Mouse (Mus musculus): ENCODE data around the gene Gprc5b. TPM values are rescaled to one million over a fixed set of nuclear protein-coding genes. Genes with fewer than 3 reads are reported as not detected.

Gene Gprc5b
- 7.4 and 7.7 TPM in 2 replicates for polyA plus RNA-seq (2015; fragmentation: Nextera tagmentation; extraction: Ambion mirVana)

GRCm38 (mm10) chr7:118995007-118995406, at the start of gene Gprc5b:
Gene Gprc5b (minus strand): TSS chr7:118995211.
- peak; percentile 84 for ATAC-seq (ENCODE audit: insufficient number of reproducible peaks, low FRiP score, low TSS enrichment, low read depth)
- Histone ChIP-seq H3K4me2 (peak within 1 kb of the TSS; percentile 90), H3K4me1 (peaks cover 45% of the 10 kb centered on the region), H3K9me3 (no peaks in the 10 kb centered on the region), H3K27ac (no peak within 1 kb of the TSS), H3K36me3 (no peaks in the 10 kb centered on the region), H3K9ac (peak within 1 kb of the TSS; percentile 66), H3K4me3 (peak within 1 kb of the TSS; percentile 64), H3K27me3 (peaks cover 10% of the 10 kb centered on the region; the same call in 1 of the 2 replicates)
- WGBS = under 1% methylated on average over 43 of the region's 44 CpGs

DNA sequence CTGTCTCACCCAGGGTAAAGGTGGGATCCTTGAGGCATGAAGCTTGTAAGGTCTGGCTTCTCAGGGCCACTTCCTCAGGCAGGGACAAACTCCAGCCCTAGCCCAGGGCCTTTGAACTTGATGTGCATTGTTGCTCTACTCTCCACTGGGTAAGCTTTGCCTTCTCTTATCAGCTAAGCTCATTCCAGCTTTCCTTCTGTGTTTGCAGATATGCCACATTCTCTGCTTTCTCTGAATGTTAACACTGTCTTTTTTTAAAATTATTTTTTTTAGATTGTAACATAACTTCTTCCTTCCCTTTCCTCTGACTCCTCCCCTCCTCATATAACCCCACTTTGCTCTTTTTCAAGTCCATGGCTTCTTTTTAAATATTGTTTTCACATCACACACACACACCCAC, 46.5 kb upstream of the Gprc5b start:
- no peak for ATAC-seq (ENCODE audit: insufficient number of reproducible peaks, low FRiP score, low TSS enrichment, low read depth)
- H3K9me3 ChIP-seq = no peaks in the 10 kb centered on the region; the same call in 1 of the 2 replicates
- H3K27me3 ChIP-seq = no peaks in the 10 kb centered on the region
- no peak overlapping the region for H3K9ac ChIP-seq
- H3K36me3 ChIP-seq = no peaks in the 10 kb centered on the region
- H3K4me1 ChIP-seq = no peaks in the 10 kb centered on the region
- H3K4me2 ChIP-seq = no peak overlapping the region
- H3K4me3 ChIP-seq = no peak overlapping the region
- no peak overlapping the region for H3K27ac ChIP-seq

DNA sequence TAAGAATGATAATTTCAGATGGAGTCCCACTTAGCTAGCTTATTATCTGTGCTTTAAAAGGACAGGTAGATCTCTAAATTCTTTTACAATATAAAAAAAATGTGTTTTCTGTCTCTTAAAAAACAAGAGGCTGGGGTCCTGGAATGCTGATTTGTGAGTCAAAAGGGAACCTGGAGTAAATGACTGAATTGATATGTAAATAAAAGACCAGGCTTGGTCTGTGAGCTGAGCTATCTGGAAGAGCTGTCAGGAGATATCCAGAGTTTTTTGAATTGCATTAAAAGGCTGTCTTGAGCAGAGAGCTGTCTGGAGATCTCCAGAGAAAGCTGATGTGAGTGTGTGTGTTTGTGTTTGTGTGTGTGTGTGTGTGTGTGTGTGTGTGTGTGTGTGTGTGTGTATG, 42.6 kb upstream of the Gprc5b start:
- no peak overlapping the region for H3K27ac ChIP-seq
- no peaks in the 10 kb centered on the region for H3K36me3 ChIP-seq
- no peak overlapping the region for H3K9ac ChIP-seq

GRCm38 (mm10) chr7:119034243-119034961, 39.4 kb upstream of the Gprc5b start:
- no peak for ATAC-seq (ENCODE audit: insufficient number of reproducible peaks, low FRiP score, low TSS enrichment, low read depth)
- 58% methylated on average over 15 of the region's 15 CpGs for WGBS
- no peak overlapping the region for H3K27ac ChIP-seq

More for the DNA sequence above, 42.6 kb upstream of the Gprc5b start:
- Histone ChIP-seq H3K27me3 (no peaks in the 10 kb centered on the region), H3K4me2 (no peak overlapping the region), H3K4me3 (no peak overlapping the region), H3K9me3 (no peaks in the 10 kb centered on the region), H3K4me1 (no peaks in the 10 kb centered on the region)
- no peak for ATAC-seq (ENCODE audit: insufficient number of reproducible peaks, low FRiP score, low TSS enrichment, low read depth)

DNA sequence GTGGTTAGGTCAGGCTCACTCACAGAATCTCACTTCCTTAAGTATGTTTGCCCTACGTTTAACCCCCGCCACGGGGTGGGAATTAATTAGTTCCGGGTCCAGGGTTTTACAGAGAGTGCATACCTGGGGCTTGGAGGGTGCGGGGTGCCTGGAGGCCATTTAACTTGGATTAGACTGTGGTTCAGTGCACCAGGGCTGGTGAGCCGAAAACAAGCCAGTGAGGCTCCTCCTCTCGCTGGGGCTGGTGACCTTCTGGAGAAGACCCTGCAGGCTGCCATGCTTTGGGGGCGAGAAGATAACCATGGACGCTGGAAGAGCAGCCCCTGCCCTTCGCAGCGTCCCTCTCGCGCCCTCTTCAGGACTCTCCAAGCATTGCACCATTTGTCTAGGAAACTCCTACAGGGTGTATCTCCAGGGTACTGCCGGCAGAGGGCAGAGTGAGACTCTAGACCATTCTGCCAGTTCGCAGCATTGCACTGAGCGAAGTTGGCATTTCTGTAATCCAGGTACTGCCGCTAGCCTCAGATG, 28.4 kb upstream of the Gprc5b start:
- ATAC-seq (ENCODE audit: insufficient number of reproducible peaks, low FRiP score, low TSS enrichment, low read depth) = no peak

More at GRCm38 (mm10) chr7:119034243-119034961, 39.4 kb upstream of the Gprc5b start:
- no peak overlapping the region for H3K9ac ChIP-seq
- no peaks in the 10 kb centered on the region for H3K9me3 ChIP-seq
- no peaks in the 10 kb centered on the region for H3K27me3 ChIP-seq
- no peaks in the 10 kb centered on the region for H3K36me3 ChIP-seq
- no peak overlapping the region for H3K4me2 ChIP-seq
- H3K4me1 ChIP-seq = no peaks in the 10 kb centered on the region
- H3K4me3 ChIP-seq = no peak overlapping the region

DNA sequence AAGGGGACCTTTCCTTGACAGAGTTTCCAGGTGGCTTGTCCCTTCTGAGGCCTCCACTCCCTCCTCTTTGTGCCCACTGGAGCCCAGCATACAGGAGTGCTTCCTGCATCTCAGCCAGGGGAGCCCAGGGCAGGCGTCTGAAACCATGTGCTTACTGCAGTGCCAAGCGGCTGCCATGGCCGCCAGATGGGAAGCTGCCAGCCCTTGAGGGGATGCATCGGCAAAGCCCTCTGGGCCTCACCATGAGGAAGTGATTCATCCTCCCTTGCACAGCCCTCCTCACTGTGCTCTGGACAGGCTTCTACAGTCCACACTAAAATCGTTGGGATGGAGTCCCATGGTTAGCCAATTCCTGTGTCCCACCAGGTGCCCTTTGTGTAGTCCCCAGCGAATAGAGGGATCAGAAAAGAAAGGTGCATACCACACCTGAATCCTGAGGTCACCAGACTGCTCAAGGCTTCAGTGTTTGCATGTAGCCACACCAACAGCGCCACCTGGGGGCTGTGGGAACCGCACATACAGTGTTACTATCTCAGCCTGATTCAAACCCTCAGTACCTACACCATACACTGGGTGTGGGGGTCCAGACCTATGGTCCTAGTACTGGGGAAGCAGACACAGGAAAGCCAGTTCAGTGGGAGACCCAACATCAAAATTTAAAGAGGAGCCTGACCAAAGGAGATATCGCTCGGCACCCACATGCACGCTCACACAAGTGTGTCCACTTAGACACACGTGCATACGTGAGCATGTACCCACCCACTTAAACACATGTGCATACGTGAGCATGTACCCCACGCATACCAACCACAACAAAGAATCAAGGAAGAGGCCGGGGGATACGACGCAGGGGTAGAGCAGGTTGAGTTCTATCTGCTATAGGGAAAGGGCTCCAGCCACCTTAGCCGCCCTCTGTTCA, 27.5 kb upstream of the Gprc5b start:
- WGBS = 75% methylated on average over 19 of the region's 19 CpGs
- ATAC-seq (ENCODE audit: insufficient number of reproducible peaks, low FRiP score, low TSS enrichment, low read depth) = no peak
- Histone ChIP-seq H3K4me2 (no peak overlapping the region), H3K36me3 (no peaks in the 10 kb centered on the region), H3K27me3 (no peaks in the 10 kb centered on the region), H3K27ac (no peak overlapping the region), H3K4me3 (no peak overlapping the region), H3K4me1 (peaks cover 3% of the 10 kb centered on the region; the same call in 1 of the 2 replicates), H3K9me3 (no peaks in the 10 kb centered on the region), H3K9ac (no peak overlapping the region)

More for the DNA sequence above, 28.4 kb upstream of the Gprc5b start:
- H3K9me3 ChIP-seq = no peaks in the 10 kb centered on the region
- H3K9ac ChIP-seq = no peak overlapping the region
- no peaks in the 10 kb centered on the region for H3K36me3 ChIP-seq
- H3K4me1 ChIP-seq = peaks cover 3% of the 10 kb centered on the region; the same call in 1 of the 2 replicates
- no peak overlapping the region for H3K4me2 ChIP-seq
- H3K27ac ChIP-seq = no peak overlapping the region
- no peaks in the 10 kb centered on the region for H3K27me3 ChIP-seq
- WGBS = 20% methylated on average over 17 of the region's 17 CpGs
- H3K4me3 ChIP-seq = no peak overlapping the region

- peaks cover 3% of the 10 kb centered on the region; the same call in 1 of the 2 replicates for H3K4me1 ChIP-seq
- H3K36me3 ChIP-seq = no peaks in the 10 kb centered on the region
- WGBS = 17% methylated on average over 4 of the region's 4 CpGs
- H3K27ac ChIP-seq = no peak overlapping the region
- no peak for ATAC-seq (ENCODE audit: insufficient number of reproducible peaks, low FRiP score, low TSS enrichment, low read depth)
- H3K27me3 ChIP-seq = no peaks in the 10 kb centered on the region
- H3K4me3 ChIP-seq = no peak overlapping the region
- H3K9ac ChIP-seq = no peak overlapping the region
- H3K4me2 ChIP-seq = no peak overlapping the region
- H3K9me3 ChIP-seq = no peaks in the 10 kb centered on the region
Observed at GRCm38 (mm10) chr7:119019537-119019936, 24.5 kb upstream of the Gprc5b start.

GRCm38 (mm10) chr7:119015736-119016135, 20.7 kb upstream of the Gprc5b start:
- no peak for ATAC-seq (ENCODE audit: insufficient number of reproducible peaks, low FRiP score, low TSS enrichment, low read depth)
- Histone ChIP-seq H3K27me3 (peaks cover 3% of the 10 kb centered on the region; the same call in 1 of the 2 replicates), H3K9me3 (no peaks in the 10 kb centered on the region), H3K9ac (no peak overlapping the region), H3K27ac (no peak overlapping the region), H3K4me3 (no peak overlapping the region), H3K4me2 (no peak overlapping the region), H3K4me1 (no peaks in the 10 kb centered on the region), H3K36me3 (no peaks in the 10 kb centered on the region)
- WGBS = 0% methylated on average over 3 of the region's 3 CpGs

- Histone ChIP-seq H3K4me2 (no peak overlapping the region), H3K9ac (no peak overlapping the region), H3K27me3 (peaks cover 3% of the 10 kb centered on the region; the same call in 1 of the 2 replicates), H3K36me3 (no peaks in the 10 kb centered on the region), H3K9me3 (no peaks in the 10 kb centered on the region), H3K4me1 (no peaks in the 10 kb centered on the region), H3K4me3 (no peak overlapping the region), H3K27ac (no peak overlapping the region)
- ATAC-seq (ENCODE audit: insufficient number of reproducible peaks, low FRiP score, low TSS enrichment, low read depth) = no peak
- 17% methylated on average over 5 of the region's 5 CpGs for WGBS
Observed at GRCm38 (mm10) chr7:119010854-119011529, 16.0 kb upstream of the Gprc5b start.

- 49% methylated on average over 2 of the region's 2 CpGs for WGBS
- Histone ChIP-seq H3K27ac (no peak overlapping the region), H3K27me3 (no peaks in the 10 kb centered on the region), H3K4me1 (no peaks in the 10 kb centered on the region), H3K4me2 (no peak overlapping the region), H3K9ac (no peak overlapping the region), H3K36me3 (no peaks in the 10 kb centered on the region), H3K4me3 (no peak overlapping the region), H3K9me3 (no peaks in the 10 kb centered on the region)
- ATAC-seq (ENCODE audit: insufficient number of reproducible peaks, low FRiP score, low TSS enrichment, low read depth) = no peak
Observed at GRCm38 (mm10) chr7:119002501-119002900, 7.5 kb upstream of the Gprc5b start.

DNA sequence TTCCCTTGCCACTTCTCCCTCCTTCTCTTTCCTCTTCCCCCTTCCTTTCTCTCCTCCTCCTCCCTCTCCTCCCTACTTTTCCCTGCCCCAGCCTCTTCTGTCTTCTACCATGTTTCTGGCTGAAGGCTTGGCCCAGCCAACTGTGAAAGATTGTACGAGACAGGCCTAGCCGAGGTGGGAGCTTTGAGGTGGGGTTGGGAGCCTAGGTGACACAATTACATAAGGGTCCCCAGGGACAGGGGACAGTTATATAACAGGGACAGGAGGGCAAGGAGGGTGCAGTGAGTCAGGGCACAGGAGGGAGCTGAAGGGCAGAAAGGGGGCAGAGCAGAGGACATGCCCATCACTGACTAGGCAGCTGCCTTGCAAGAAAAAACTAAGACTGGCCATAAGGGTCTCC, 7.0 kb upstream of the Gprc5b start:
- H3K27me3 ChIP-seq = 0 out of 2 replicates have a peak, but pooled peaks cover under 1% of the 10 kb centered on the region

More for the DNA sequence above, 7.0 kb upstream of the Gprc5b start:
- no peaks in the 10 kb centered on the region for H3K36me3 ChIP-seq
- H3K4me2 ChIP-seq = no peak overlapping the region
- no peaks in the 10 kb centered on the region for H3K9me3 ChIP-seq
- no peak overlapping the region for H3K27ac ChIP-seq
- H3K9ac ChIP-seq = no peak overlapping the region
- no peaks in the 10 kb centered on the region for H3K4me1 ChIP-seq
- ATAC-seq (ENCODE audit: insufficient number of reproducible peaks, low FRiP score, low TSS enrichment, low read depth) = 0 out of 2 replicates have a peak, but pooled peaks have one; percentile 25
- H3K4me3 ChIP-seq = no peak overlapping the region
- 71% methylated on average over 2 of the region's 2 CpGs for WGBS
